8 mouse cellular contexts compared by ENCODE assay signal in genomic region chr7:27491856-27492255, GRCm38 (mm10). TPM values are rescaled to one million over a fixed set of nuclear protein-coding genes. Genes with fewer than 3 reads are reported as not detected.
DNase-seq lines count a peak whose midpoint lies in the region; ATAC-seq and TF ChIP-seq lines count a peak whose summit lies in the region.

No protein-coding gene starts in this region.

- 0 out of 2 replicates have a peak, but pooled peaks cover 5% of the 10 kb centered on the region for H3K36me3 ChIP-seq in heart, embryonic 11.5 days (ENCODE audit: control insufficient read depth, insufficient read depth, low read length)
- H3K36me3 ChIP-seq in embryonic facial prominence, embryonic 14.5 days (ENCODE audit: control insufficient read depth, insufficient read depth, low read length) = peaks cover 11% of the 10 kb centered on the region
- H3K36me3 ChIP-seq in myocyte (ENCODE audit: control insufficient read depth, insufficient read depth) = no peaks in the 10 kb centered on the region
- peaks cover 8% of the 10 kb centered on the region for H3K36me3 ChIP-seq in hindbrain, embryonic 10.5 days
- no peaks in the 10 kb centered on the region for H3K36me3 ChIP-seq in thymus, adult 2 months (ENCODE audit: control insufficient read depth, insufficient read depth, low read length)

- H3K4me1 ChIP-seq in heart, embryonic 11.5 days (ENCODE audit: control insufficient read depth, insufficient read depth, low read length) = peaks cover 31% of the 10 kb centered on the region
- H3K4me1 ChIP-seq in embryonic facial prominence, embryonic 14.5 days (ENCODE audit: control insufficient read depth, insufficient read depth, low read length) = peaks cover 18% of the 10 kb centered on the region
- H3K4me1 ChIP-seq in hindbrain, embryonic 10.5 days (replicated peaks) = peaks cover 43% of the 10 kb centered on the region
- peaks cover 20% of the 10 kb centered on the region for H3K4me1 ChIP-seq in thymus, adult 2 months (replicated peaks; ENCODE audit: control insufficient read depth, insufficient read depth, low read length)

- DNase-seq in heart, postnatal 25 days (ENCODE audit: low spot score) = no peak
- peak; percentile 13 for DNase-seq in embryonic facial prominence, embryonic 14.5 days (ENCODE audit: low spot score)
- DNase-seq in kidney, postnatal 25 days = peak; percentile 39 to 71
- no peak for DNase-seq in hindbrain, embryonic 10.5 days (ENCODE audit: low spot score)
- DNase-seq in c-Kit-positive CD71-positive TER-119-positive erythroid progenitor cells, embryonic 14.5 days (ENCODE audit: low spot score) = no peak
- no peak for DNase-seq in thymus, adult 2 months

- TF ChIP-seq POLR2A in myocyte (IDR thresholded peaks at IDR 0.05; ENCODE audit: insufficient read length, low read depth) = no peak
- no peak for TF ChIP-seq POLR2A in thymus, adult 2 months (IDR thresholded peaks at IDR 0.05; ENCODE audit: control insufficient read depth, extremely low read depth, insufficient read depth, low read length, poor library complexity)

- no peak overlapping the region for H3ac ChIP-seq in myocyte (ENCODE audit: control insufficient read depth, insufficient read length)

- ATAC-seq in heart, embryonic 11.5 days (replicated peaks; ENCODE audit: insufficient number of reproducible peaks, low FRiP score, low TSS enrichment) = no peak
- no peak for ATAC-seq in embryonic facial prominence, embryonic 14.5 days (ENCODE audit: low read depth)

- H3K9ac ChIP-seq in heart, embryonic 11.5 days (ENCODE audit: low read depth, low read length) = peak overlapping the region; percentile 43; the same call in 1 of the 2 replicates
- no peak overlapping the region for H3K9ac ChIP-seq in embryonic facial prominence, embryonic 14.5 days (ENCODE audit: low read depth, low read length)

- H3K79me2 ChIP-seq in myocyte (ENCODE audit: control insufficient read depth, insufficient read depth) = peaks cover 24% of the 10 kb centered on the region

- no peaks in the 10 kb centered on the region for H3K27me3 ChIP-seq in heart, embryonic 11.5 days (ENCODE audit: control insufficient read depth, insufficient read depth, low read length)
- no peaks in the 10 kb centered on the region for H3K27me3 ChIP-seq in embryonic facial prominence, embryonic 14.5 days (replicated peaks; ENCODE audit: control insufficient read depth, insufficient read depth, low read length)
- H3K27me3 ChIP-seq in myocyte (ENCODE audit: control insufficient read depth, insufficient read depth, insufficient read length) = no peaks in the 10 kb centered on the region
- peaks cover 18% of the 10 kb centered on the region for H3K27me3 ChIP-seq in hindbrain, embryonic 10.5 days (ENCODE audit: insufficient read depth, poor library complexity, severe bottlenecking)
- H3K27me3 ChIP-seq in thymus, adult 2 months (ENCODE audit: control insufficient read depth, insufficient read depth, low read length) = no peaks in the 10 kb centered on the region

- H3K4me3 ChIP-seq in heart, embryonic 11.5 days (ENCODE audit: low read depth, low read length) = no peak overlapping the region
- no peak overlapping the region for H3K4me3 ChIP-seq in embryonic facial prominence, embryonic 14.5 days (ENCODE audit: low read depth, low read length)
- no peak overlapping the region for H3K4me3 ChIP-seq in myocyte
- H3K4me3 ChIP-seq in hindbrain, embryonic 10.5 days = no peak overlapping the region
- no peak overlapping the region for H3K4me3 ChIP-seq in thymus, adult 2 months (ENCODE audit: control insufficient read depth, insufficient read depth, low read length)

- peak overlapping the region; percentile 63 for H3K4me2 ChIP-seq in heart, embryonic 11.5 days
- H3K4me2 ChIP-seq in embryonic facial prominence, embryonic 14.5 days (ENCODE audit: low read depth, low read length) = no peak overlapping the region
- H3K4me2 ChIP-seq in myocyte (ENCODE audit: low read depth) = peak overlapping the region; percentile 64

- WGBS in heart, embryonic 11.5 days (ENCODE audit: insufficient replicate concordance) = 55% methylated on average over 7 of the region's 7 CpGs
- WGBS in embryonic facial prominence, embryonic 14.5 days = 73% methylated on average over 7 of the region's 7 CpGs
- 71% methylated on average over 7 of the region's 7 CpGs for WGBS in hindbrain, embryonic 10.5 days
- WGBS in thymus, adult 2 months = 94% methylated on average over 7 of the region's 7 CpGs

- no peak for TF ChIP-seq CTCF in thymus, adult 2 months (IDR thresholded peaks at IDR 0.05; ENCODE audit: borderline replicate concordance, control insufficient read depth, extremely low read depth, insufficient read depth, low read length, poor library complexity)

- intact Hi-C loops in heart, postnatal 25 days (cut with DNase I) = loop anchor here (2.0 kb wide), 1 partner anchor 15 kb away; no protein-coding TSS in a partner anchor

- H3K9me3 ChIP-seq in heart, embryonic 11.5 days (replicated peaks; ENCODE audit: control insufficient read depth, low read length) = no peaks in the 10 kb centered on the region
- no peaks in the 10 kb centered on the region for H3K9me3 ChIP-seq in embryonic facial prominence, embryonic 14.5 days (ENCODE audit: control insufficient read depth, low read length)
- no peaks in the 10 kb centered on the region for H3K9me3 ChIP-seq in hindbrain, embryonic 10.5 days

- peak overlapping the region; percentile 91 for H3K27ac ChIP-seq in heart, embryonic 11.5 days (ENCODE audit: low read depth, low read length)
- no peak overlapping the region; the same call in 1 of the 2 replicates for H3K27ac ChIP-seq in embryonic facial prominence, embryonic 14.5 days (replicated peaks; ENCODE audit: low read depth, low read length)
- H3K27ac ChIP-seq in hindbrain, embryonic 10.5 days = no peak overlapping the region
- H3K27ac ChIP-seq in thymus, adult 2 months (ENCODE audit: control insufficient read depth, insufficient read depth, low read length) = no peak overlapping the region

TF ChIP-seq in myocyte, 11 proteins besides CTCF, POLR2A, EP300 and RAD21:
- TF ChIP-seq E2F4 (IDR thresholded peaks at IDR 0.05; ENCODE audit: insufficient read depth) = no peak
- no peak for TF ChIP-seq MAX (IDR thresholded peaks at IDR 0.05; ENCODE audit: low read depth)
- no peak for TF ChIP-seq REST (IDR thresholded peaks at IDR 0.05; ENCODE audit: insufficient read depth, insufficient read length)
- no peak for TF ChIP-seq CEBPB (IDR thresholded peaks at IDR 0.05; ENCODE audit: insufficient read depth, poor library complexity, severe bottlenecking)
- TF ChIP-seq POLR2AphosphoS2 (IDR thresholded peaks at IDR 0.05; ENCODE audit: insufficient read length, low read depth) = no peak
- no peak for TF ChIP-seq MYOG (IDR thresholded peaks at IDR 0.05; ENCODE audit: control insufficient read depth in 1 of 3, insufficient read depth in 1 of 3, insufficient read length in 2 of 3, low read depth in 2 of 3)
- TF ChIP-seq MYOD1 (IDR thresholded peaks at IDR 0.05; ENCODE audit: control insufficient read depth in 1 of 3, insufficient read length in 2 of 3, low read depth in 2 of 3) = no peak
- TF ChIP-seq TCF12 (IDR thresholded peaks at IDR 0.05; ENCODE audit: insufficient read depth, poor library complexity, severe bottlenecking) = no peak
- no peak for TF ChIP-seq TCF3 (IDR thresholded peaks at IDR 0.05; ENCODE audit: insufficient read length, low read depth)
- TF ChIP-seq SRF (IDR thresholded peaks at IDR 0.05; ENCODE audit: control insufficient read depth, insufficient read length, low read depth) = no peak
- no peak for TF ChIP-seq USF1 (IDR thresholded peaks at IDR 0.05; ENCODE audit: low read depth)

RNA-seq across cellular contexts. Expression of gene Sertad1, which starts 5.1 kb away (rescaled TPM):
- polyA plus RNA-seq in heart, embryonic 11.5 days (2014; fragmentation: Nextera tagmentation; extraction: Ambion mirVana) = 37.5 and 38.8 TPM in 2 replicates
- 10 to 100 TPM in 1 of 2 experiments, 1 to 10 TPM in 1; 7.9 to 13.0 TPM for total RNA-seq in heart, postnatal 25 days (2021)
- 32.6 and 34.7 TPM in 2 replicates for polyA plus RNA-seq in embryonic facial prominence, embryonic 14.5 days (2014; fragmentation: Nextera tagmentation; extraction: Ambion mirVana)
- polyA plus RNA-seq in myocyte (2012; fragmentation: generic; extraction: Trizol) = 44.6 TPM
- polyA plus RNA-seq in hindbrain, embryonic 10.5 days (2016; fragmentation: Nextera tagmentation; extraction: Ambion mirVana) = 21.5 and 23.6 TPM in 2 replicates
- polyA plus RNA-seq in thymus, adult 2 months (2012; rRNA removed) = 44.9 and 46.4 TPM in 2 replicates

RNA-seq across cellular contexts. Expression of gene Prx, which starts 7.3 kb away (rescaled TPM):
- polyA plus RNA-seq in heart, embryonic 11.5 days (2014; fragmentation: Nextera tagmentation; extraction: Ambion mirVana) = 0.76 and 0.96 TPM in 2 replicates
- total RNA-seq in heart, postnatal 25 days (2021) = 1 to 10 TPM; 1.2 to 1.6 TPM
- 2.5 and 2.9 TPM in 2 replicates for polyA plus RNA-seq in embryonic facial prominence, embryonic 14.5 days (2014; fragmentation: Nextera tagmentation; extraction: Ambion mirVana)
- 4.2 TPM for polyA plus RNA-seq in myocyte (2012; fragmentation: generic; extraction: Trizol)
- 2.5 and 3.4 TPM in 2 replicates for polyA plus RNA-seq in hindbrain, embryonic 10.5 days (2016; fragmentation: Nextera tagmentation; extraction: Ambion mirVana)
- 2.0 and 2.4 TPM in 2 replicates for polyA plus RNA-seq in thymus, adult 2 months (2012; rRNA removed)

RNA-seq across cellular contexts. Expression of gene Sertad3, which starts 18.3 kb away (rescaled TPM):
- polyA plus RNA-seq in heart, embryonic 11.5 days (2014; fragmentation: Nextera tagmentation; extraction: Ambion mirVana) = 19.9 and 20.3 TPM in 2 replicates
- total RNA-seq in heart, postnatal 25 days (2021) = 1 to 10 TPM; 6.4 to 8.0 TPM
- 31.3 and 31.9 TPM in 2 replicates for polyA plus RNA-seq in embryonic facial prominence, embryonic 14.5 days (2014; fragmentation: Nextera tagmentation; extraction: Ambion mirVana)
- polyA plus RNA-seq in myocyte (2012; fragmentation: generic; extraction: Trizol) = 15.5 TPM
- 23.0 and 24.2 TPM in 2 replicates for polyA plus RNA-seq in hindbrain, embryonic 10.5 days (2016; fragmentation: Nextera tagmentation; extraction: Ambion mirVana)
- 25.8 and 26.7 TPM in 2 replicates for polyA plus RNA-seq in thymus, adult 2 months (2012; rRNA removed)

RNA-seq across cellular contexts. Expression of gene Hipk4, which starts 31.2 kb away (rescaled TPM):
- 0.44 and 0.57 TPM in 2 replicates for polyA plus RNA-seq in heart, embryonic 11.5 days (2014; fragmentation: Nextera tagmentation; extraction: Ambion mirVana)
- total RNA-seq in heart, postnatal 25 days (2021) = under 1 TPM; 0.13 to 0.17 TPM
- 0.54 and 0.93 TPM in 2 replicates for polyA plus RNA-seq in embryonic facial prominence, embryonic 14.5 days (2014; fragmentation: Nextera tagmentation; extraction: Ambion mirVana)
- 0.98 TPM for polyA plus RNA-seq in myocyte (2012; fragmentation: generic; extraction: Trizol)
- polyA plus RNA-seq in hindbrain, embryonic 10.5 days (2016; fragmentation: Nextera tagmentation; extraction: Ambion mirVana) = 0.57 and 0.94 TPM in 2 replicates
- polyA plus RNA-seq in thymus, adult 2 months (2012; rRNA removed) = 1.1 and 1.3 TPM in 2 replicates

RNA-seq across cellular contexts. Expression of gene Blvrb, which starts 44.1 kb away (rescaled TPM):
- 106 and 121 TPM in 2 replicates for polyA plus RNA-seq in heart, embryonic 11.5 days (2014; fragmentation: Nextera tagmentation; extraction: Ambion mirVana)
- total RNA-seq in heart, postnatal 25 days (2021) = 10 to 100 TPM; 30.1 to 30.5 TPM
- polyA plus RNA-seq in embryonic facial prominence, embryonic 14.5 days (2014; fragmentation: Nextera tagmentation; extraction: Ambion mirVana) = 67.3 and 75.2 TPM in 2 replicates
- 58.4 TPM for polyA plus RNA-seq in myocyte (2012; fragmentation: generic; extraction: Trizol)
- polyA plus RNA-seq in hindbrain, embryonic 10.5 days (2016; fragmentation: Nextera tagmentation; extraction: Ambion mirVana) = 40.6 and 41.8 TPM in 2 replicates
- 40.9 and 50.8 TPM in 2 replicates for polyA plus RNA-seq in thymus, adult 2 months (2012; rRNA removed)

Comparison
In these comparisons a context has a peak if more than half of its experiments do, and no peak if none do; other contexts are left out.
1. DNase-seq: peak in embryonic facial prominence, embryonic 14.5 days (single experiment) and kidney, postnatal 25 days (2 of 2); none in heart, postnatal 25 days (single experiment), hindbrain, embryonic 10.5 days (single experiment), c-Kit-positive CD71-positive TER-119-positive erythroid progenitor cells, embryonic 14.5 days (single experiment) and thymus, adult 2 months (single experiment).